Mouse (Mus musculus): ENCODE data around the gene Pin4.

GRCm38 (mm10) chrX:102071517-102071916 lies 47.7 kb upstream of the Pin4 start:
- TF ChIP-seq EP300 (IDR thresholded peaks at IDR 0.05; ENCODE audit: insufficient read depth, low read depth, low read length), result no peak
- no peak for TF ChIP-seq POLR2A (IDR thresholded peaks at IDR 0.05; ENCODE audit: insufficient read depth, low read length)
- no peak for TF ChIP-seq CTCF (IDR thresholded peaks at IDR 0.05; ENCODE audit: low read depth, low read length)

Data from ES-Bruce4 (cell line).